Mouse (Mus musculus) spleen, postnatal 10 days (tissue): ENCODE data around the gene Gm28374.

Source experiments
- DNase-seq, 2 experiments: peaks; one replicate each; pipeline ENCODE4 v3.0.0; 2021 to 2022; ENCODE audit warnings: low spot score in 2 of 2

The Gm28374 gene

DNA sequence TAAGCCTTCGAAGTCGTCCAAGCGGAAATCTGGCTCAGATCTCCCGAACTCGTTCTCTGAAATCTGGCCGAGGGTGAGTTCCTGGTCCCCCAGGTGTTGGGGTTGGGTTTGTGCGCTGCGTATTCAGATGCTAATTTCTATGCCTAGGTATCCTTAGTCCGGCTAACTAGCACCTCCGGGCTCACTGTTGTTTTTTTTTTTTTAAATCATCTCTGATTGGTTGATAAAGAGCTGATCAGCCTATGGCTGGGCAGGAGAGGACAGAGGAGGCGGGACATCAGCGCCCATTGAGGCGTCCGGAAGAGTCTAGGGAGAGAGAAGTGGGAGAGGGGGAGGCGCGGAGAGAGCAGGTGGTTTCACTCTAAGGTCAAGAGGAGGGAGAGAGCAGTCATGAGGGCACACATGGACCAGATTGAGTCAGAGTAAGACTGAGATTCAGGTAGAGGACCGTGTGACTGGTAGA, 3.4 kb upstream of the Gm28374 start:
- DNase-seq = peak; percentile 63 to 83

DNA sequence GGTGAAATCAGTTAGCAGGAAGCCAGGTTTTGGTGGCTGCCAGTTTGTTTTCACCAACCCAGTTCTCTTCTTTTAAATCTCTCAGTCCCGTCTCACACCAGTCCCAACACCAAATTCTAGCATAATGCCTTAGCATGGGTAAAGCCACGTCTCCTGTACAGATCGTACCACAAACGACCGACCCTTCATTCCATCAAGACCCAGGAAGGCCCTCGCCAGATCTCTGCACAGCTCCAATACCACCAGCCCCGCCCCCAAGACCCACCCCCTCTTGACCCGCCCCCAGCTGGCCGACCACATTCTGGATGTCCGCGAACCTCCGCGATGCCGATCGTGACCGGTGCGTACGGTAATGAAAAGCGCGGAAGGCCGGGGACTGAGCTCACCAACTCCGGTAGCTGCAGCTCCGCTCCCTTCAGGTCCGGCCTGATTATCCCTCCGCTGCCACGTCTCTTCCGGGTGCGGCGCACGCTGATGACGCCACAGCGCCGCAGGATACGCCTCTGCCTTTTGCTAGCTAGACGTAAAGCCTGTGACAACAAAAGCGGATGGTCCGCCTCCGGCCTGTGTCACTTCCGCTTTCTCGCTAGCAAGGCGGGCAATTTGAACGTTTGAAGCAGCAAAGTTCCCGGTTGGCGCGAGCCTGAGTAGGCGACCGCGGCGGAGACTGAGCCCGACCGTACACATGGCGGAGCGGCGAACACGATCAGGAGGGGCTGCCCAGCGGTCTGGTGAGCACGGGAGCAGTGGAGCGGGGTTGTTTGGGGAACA, 2.6 kb upstream of the Gm28374 start, which contains the start of the genes Zfpl1 and Cdca5:
Gene Zfpl1 (minus strand): TSS at position 479 of the 771 bp plus-strand sequence.
Gene Cdca5 (plus strand): TSS at position 506 of the 771 bp plus-strand sequence.
- DNase-seq = peak; percentile 93 to 97

DNA sequence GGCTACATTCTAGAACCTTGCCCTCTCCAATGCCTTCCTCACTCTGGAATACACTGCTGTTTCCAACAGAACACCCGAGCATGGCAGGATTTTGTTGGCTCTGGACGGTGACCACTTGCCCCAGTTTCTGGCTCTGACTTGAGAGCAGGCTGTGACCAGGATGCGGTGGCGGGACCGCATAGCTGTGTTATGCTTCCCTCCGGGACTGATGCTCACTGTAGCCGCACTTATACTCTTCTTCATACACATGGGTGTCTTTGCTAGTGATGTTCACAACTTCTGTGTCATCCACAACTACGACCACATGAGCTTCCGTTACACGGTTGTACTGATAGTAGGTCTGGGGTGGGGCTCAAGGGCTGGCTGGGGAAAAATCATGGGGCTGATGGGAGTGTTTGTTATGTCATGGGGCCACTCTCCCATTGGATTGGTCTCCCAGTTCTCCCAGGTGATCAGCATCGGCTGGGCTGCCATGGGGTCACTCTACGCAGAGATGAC, 2.0 kb downstream of the Gm28374 start, which contains the start of gene Tmem262:
Gene Tmem262 (plus strand): TSS at position 51 of the 498 bp plus-strand sequence.
- no peak for DNase-seq

DNA sequence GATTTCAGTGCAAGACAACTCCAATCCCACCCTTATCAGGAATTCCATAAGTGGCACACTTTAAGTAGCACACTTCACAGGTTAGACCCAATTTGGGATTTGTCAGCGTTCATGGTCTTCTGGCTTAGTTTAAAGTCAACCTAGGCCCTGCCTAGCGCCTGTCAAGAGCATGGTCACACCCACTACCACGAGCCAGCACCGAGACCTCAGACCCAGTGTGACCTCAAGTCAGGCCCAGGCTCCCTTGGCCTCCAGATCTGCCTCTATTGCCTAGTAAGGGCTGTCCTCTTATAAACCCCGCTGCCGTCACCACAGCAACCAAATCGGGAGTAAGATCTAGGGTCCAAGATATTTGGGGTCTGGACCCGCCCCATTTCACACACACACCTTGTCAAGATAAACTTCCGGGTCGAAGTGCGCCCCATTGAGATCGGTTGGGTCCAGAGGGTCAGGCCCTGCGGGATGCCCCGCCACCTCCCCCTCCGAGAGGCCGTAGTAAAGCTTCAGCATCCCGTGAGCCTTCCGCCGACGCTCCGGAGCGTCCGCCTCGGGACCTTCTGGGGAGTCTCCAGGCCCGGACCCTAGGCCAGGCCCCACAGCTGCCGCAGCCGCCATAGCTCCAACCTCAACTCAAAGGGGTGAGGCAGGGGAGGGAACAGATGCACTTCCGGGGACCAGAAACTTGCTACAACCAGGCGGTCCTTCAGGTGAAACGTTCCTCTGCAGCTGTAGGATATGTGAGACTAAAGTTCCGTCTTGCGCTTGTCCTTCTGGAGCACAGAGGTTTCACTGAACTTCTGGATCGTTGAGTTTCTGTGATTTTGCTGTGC, 5.3 kb downstream of the Gm28374 start, which contains the start of gene Vps51:
Gene Vps51 (minus strand): TSS at position 668 of the 830 bp plus-strand sequence.
- DNase-seq = peak; percentile 79 to 87

DNA sequence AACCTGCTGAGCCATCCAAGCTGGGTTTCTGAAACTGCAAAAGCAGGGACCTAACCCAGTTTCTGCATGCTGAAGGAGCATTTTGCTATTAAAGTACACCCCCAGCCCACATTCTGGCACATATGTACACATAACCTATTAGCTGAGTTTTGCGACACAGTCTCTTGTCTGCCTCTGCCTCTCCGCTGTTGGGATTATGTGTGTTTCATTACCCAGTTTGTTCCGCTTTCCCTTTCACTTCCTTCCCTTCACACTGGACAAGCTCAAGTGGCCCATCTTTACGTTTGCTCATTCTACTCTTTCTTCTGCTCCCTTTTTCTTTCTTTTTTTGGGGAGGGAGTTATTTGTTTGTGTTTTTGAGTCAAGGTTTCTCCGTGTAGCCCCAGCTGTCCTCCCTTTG, 8.2 kb downstream of the Gm28374 start:
- no peak for DNase-seq

DNA sequence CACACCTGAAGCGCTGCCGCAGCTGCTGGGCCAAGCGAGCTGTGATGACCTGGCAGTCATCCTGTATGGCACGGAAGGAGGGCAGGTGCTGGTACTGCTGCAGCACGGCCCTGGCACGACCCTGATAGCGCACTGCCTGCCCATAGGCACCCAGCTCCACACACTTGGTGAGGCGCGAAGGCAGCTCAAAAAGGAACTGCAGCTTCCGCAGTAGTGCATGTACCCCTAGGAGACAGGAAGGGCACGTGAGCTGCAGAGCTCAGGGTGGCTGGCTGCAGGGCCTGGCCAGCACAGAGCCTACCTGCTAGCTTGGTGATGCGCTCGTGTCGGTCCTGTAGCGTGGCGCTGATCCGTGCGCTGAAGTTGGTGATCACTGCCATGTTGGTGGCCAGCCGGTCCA, 10.8 kb downstream of the Gm28374 start:
- DNase-seq = no peak

DNA sequence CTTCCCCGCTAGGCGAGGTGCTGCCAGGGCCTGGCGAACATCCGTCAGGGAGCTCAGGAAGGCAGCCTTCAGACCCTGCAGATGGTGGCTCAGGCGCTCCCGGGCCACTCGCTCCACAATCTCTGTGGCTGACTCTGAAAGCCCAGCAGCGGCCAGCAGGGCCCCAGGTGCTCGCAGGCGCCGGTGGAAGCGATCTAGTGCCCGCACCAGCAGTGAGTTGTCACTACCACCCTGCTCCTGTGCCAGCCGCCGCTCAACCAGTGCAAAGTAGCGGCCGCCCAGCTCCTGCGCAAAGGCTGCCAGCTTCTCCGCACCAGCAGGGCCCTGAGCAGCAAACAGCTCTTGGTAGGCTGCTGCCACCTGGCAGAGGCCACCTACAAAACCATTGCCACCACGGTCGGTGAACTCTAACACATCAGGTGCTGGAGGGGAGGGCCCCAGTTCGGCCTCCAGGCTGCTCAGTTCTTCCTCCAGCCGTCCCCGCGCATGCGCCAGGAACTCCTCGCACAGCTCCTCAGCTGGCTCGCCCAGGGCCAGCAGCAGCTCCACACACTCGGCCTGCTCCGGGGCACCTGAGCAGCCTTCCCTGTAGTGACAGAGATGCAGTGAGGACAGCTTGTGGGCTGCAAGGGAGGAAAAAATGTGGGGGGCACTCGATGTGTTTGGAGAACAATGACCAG, 11.3 kb downstream of the Gm28374 start:
- DNase-seq = no peak

DNA sequence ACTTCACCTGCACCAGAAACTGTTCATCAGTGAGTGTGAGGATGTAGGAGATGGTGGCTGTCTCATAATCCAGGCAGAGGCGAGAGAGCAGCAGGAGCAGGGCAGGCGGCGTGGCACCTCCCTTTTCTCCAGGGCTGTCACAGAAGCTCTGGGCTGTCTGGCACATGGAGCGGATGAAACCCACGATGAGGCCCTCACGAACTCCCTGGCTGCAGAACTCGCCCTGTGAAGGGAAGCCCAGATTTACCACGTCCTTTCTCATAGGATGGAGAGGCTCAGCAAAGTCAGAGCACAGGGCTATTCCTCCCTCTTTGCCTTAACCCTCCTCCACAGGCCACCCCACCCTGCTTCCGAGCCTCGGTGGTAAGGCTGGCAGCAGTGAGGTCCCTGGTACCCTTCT, 12.2 kb downstream of the Gm28374 start:
- no peak for DNase-seq

DNA sequence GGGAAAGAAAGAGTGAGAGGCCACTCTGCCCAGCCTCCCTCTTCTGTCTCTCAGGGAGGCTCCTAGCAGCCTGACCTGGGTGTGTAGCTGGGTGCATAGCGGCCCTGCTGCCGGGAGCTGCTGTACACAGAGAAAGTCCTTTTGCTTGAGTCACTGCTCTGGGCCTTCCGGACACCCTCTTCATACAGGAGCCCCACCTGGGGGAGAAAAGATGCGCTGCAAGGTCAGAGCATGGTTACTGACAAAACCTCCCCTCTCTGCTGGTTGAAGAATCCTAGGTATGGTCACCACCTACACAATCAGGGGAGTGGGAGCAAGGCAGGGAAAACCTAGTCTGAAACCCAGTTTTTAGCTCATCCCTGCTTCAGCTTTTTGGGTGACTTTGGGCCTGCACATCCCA, 13.1 kb downstream of the Gm28374 start:
- peak in 1 of 2 experiments; percentile 67 for DNase-seq

DNA sequence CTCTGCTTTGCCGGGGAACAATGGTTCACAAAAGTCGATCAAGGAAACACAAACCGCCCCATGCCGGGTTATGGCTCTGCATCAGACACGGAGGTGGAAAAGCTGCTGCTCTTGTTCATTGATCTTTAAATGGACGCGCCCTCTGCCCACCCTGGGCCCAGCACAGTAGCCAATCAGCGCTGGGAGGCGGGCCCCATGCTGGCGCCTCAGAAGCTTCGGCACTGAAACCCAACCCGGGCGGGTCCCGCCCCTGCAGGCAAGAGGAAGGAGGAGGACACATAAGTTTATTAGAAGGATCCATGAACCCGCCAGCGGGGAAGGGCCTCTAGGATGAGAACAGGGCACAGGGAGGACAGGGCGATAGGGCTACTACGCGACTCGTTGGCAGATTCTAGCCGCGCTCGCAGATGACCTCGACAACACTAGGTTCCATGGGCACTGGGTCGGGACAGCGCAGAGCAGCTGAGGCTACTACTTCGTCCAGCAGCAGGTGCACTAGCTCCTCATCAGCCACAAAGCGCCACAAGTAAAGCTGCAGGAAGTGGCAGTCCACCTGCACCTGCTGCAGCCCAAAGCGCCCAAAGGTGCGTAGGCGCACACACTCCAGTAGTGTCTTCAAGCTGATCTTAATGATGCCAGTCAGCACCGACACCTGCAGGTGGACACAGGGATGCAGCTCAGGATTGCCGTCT, 14.2 kb downstream of the Gm28374 start, which contains the start of gene Tm7sf2:
Gene Tm7sf2 (minus strand): TSS at position 650 of the 692 bp plus-strand sequence.
- DNase-seq = peak; percentile 79 to 90

DNA sequence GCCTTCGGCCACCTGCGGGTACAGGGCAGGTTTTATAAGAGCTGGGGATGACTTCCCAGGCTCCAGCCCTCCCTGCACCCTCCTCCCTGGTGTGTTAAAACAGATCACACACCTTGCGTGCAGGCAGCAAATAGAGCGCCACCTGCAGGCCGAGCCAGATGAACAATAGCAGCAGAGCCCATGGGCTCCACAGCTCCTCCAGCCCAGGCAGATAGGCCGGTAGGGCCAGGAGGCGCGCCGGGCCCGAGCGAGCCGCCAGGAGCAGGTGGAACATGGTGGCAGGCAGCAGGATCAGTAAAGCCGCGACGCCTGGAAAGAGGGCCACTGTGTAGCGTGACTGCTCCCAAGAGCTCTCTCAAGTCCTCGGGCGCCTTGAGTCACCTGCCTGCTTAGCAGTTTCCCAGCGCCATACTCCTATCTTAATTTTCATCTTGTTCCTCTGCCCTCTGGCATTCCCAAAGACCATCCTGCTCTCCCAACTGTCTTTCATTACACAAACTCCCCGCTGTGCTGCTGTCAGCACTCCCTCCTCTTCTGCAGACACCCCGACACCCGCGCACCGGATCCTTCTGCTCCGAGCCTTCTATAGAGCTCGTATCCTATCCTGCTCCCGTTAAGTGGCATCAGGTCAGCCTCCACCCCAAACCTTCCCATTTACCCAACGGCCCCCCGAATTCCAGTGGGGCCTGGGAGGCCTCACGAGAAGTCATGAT, 14.9 kb downstream of the Gm28374 start:
- peak; percentile 84 to 94 for DNase-seq

DNA sequence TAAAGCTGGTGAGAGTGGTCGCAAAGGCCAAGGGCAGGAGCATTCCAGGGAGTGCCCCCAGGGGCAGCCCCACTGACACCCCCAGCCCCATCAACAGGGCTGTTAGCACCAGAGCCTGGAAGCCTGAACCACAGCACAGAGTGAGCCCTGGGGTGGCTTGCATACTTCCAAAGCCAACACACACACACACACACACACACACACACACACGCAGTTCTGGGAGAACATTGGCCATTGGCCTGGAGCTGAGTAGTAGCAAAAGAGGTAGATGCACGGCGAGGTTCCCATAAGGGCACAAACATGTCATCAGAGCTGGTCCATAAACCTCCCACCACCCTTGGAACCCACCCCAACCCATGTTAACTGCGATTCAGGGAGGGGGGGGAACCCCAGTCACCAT, 15.5 kb downstream of the Gm28374 start:
- DNase-seq = no peak

DNA sequence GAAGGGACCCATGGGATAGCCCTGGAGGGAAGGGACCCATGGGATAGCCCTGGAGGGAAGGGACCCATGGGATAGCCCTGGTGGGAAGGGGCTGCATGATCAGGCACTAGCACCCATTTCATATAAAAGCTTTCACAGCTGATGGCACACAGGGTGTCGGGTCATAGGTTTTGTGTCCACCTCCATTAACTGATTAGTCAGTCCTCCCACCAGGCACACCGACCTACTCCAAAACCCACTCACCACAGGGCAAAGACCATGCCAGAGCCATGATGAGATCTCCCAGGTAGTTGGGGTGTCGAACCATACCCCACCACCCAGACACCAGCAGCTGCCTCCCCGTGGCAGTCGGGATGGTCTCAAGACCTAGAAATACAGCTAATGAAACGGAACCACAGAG, 19.0 kb downstream of the Gm28374 start:
- no peak for DNase-seq

DNA sequence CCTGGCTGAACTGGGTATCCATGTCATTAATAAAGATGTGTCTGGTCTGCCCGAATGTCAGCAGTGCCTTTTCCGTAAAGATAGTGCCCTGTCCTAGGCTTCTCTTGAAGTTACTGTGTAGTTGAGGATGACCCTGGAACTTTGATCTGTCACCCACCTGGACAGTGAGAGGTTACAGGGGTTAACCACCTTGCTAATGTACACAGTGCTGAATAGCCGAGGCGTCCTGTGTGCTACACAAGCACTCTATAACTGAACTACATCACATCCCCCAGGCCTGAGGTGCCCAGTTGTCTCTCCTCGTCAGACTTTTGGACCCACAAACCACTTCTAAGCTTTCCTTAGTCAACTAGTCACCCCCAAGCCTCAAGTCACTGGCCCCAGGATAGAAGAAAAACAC, 19.6 kb downstream of the Gm28374 start:
- DNase-seq = no peak

DNA sequence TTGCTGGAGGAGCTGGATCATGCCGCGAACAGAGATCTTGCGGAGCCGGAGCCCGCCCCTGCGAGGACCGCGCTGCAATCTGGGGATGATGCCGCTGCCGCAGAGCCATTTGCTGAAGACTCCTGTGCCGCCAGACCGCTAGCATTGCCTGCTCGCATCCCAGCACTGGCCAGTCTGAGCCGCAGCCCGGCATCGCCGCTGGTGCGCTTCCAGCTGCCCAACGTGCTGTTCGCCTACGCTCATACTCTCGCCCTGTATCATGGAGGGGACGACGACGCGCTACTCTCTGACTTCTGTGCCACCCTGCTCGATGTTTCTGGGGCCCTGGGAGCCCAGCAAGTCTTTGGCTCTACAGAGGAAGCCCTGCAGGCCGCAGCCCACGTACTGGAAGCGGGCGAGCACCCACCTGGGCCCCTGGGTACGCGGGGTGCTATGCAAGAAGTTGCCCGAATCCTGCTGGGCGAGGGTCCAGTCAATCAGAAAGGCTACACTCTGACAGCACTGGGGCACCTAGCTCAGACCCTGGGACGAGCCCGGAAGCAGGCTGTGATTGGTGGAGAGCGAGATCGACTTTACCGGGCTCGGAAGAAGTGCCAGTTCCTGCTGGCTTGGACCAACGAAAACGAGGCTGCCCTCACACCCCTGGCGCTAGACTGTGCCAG, 20.3 kb downstream of the Gm28374 start:
- DNase-seq = peak; percentile 51 to 71

DNA sequence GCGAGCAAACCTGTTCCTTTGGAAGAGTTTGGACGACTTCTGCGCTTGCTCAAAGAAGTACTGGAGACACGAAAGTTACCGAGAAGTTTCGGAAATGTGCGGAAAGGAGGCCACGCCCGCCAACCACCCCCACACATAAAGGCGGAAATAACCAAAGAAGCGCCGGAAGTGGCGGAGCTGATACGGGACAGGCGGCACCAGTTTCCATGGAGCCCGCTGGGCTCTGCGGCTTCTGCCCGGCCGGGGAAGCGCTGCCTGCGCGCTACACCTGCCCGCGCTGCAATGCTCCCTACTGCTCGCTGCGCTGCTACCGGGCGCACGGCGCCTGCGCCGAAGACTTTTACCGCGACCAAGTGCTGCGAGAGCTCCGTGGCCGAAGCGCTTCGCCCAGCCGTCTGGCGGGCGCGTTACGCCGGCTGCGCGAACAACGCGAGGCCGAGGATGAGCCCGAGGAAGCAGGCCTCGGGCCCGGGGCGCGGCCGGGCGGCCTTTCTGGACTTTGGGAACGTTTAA, 21.0 kb downstream of the Gm28374 start, which contains the start of gene Znhit2:
Gene Znhit2 (plus strand): TSS at position 172 of the 513 bp plus-strand sequence.
- peak; percentile 84 to 94 for DNase-seq

DNA sequence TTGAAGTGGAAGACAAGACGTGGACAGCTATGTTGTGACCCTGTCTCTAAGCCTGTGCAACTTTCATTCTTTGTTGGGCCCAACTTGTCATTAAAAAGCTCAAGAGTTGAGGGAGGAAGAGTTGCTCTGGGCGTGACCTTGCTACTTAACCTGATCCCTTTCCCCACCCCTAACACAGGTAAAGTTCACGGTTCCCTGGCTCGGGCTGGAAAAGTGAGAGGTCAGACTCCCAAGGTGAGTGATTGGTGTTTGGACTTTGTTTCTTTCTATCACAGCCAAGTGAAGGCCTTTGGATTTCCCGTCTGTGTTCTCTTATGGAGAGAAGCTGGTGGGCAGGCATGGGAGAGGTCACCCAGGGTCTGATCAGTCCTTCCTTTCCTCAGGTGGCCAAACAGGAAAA, 23.1 kb downstream of the Gm28374 start:
- no peak for DNase-seq

DNA sequence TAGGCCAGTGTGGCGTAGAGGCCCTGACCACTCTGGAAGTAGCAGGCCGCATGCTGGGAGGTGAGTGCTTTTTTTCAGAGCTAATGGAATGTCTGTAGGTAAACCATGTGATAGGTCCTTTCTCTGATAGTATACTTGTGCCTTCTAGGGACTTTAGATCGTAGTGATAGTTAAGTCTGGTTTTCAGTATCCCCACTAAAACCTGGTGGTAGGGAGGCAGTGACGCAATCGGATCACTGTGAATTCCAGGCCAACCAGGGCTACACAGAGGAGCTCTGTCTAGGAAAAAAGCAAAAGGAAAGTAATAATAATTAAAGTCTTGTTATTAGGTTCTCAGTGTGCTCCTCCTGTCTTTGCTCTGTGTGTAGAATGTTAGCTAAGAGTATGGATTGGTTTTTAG, 23.5 kb downstream of the Gm28374 start:
- no peak for DNase-seq

DNA sequence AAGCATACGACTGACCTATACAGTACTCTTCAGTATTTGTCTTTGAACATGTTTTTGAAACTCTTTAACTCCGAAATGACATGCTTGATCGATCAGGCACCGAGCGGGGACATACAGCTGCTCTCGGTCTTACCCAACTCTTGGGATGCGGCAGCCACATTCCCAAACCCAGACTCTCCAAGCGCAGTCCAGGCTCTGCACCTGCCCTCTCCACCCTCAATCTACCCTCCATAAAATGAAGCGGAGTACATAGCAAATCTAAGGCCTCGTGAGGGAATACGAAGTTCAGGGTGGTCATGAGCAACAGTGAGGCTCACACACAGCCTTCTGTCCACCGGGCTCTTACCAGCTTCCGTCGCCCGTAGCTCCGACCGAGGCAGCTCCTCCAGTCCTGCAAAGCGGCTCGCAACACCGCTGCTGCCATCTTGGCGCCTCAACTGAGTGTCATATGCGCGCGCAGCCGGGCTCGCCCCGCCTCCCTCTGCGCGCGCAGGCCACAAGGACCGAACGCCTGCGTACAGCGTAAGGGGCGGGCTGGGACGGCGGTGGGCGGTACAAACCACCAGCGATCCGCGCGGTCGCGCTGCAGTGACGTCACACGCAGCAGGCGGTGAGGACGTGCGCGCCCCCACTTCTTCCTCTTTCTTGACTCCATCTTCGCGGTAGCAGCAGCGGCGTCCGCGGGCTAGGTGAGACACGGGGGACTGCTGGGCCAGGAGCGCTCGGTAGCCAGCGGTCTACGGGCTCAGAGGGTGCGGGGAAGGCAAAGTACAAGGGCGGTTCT, 24.6 kb downstream of the Gm28374 start, which contains the start of the genes Mrpl49 and Fau:
Gene Mrpl49 (minus strand): TSS at position 473 of the 784 bp plus-strand sequence.
Gene Fau (plus strand): TSS at position 532 of the 784 bp plus-strand sequence.
- peak; percentile 98 to 100 for DNase-seq
